Mouse (Mus musculus): ENCODE data around the gene Gm42906.

DNA sequence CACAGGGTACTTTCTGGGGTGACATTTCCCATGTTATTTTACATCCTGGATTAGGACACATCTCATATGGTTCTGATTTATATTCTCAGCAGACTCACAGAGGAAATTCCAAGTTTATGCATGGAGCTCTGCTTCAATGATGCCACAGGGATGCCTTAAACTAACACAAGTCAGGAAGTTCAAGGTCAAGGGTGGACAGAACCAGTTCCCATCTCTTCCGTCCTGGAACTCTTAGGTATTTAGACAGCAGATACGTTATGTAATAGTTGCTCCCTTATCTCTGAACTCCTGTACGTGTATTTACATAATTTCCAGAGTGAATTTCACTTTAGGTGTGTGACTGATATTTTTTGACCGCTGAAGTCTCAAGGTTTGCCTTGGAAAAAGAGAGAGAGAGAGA, 324.7 kb downstream of the Gm42906 start:
- TF ChIP-seq CTCF (IDR thresholded peaks at IDR 0.05; ENCODE audit: low read depth) (no peak), EP300 (IDR thresholded peaks at IDR 0.05; ENCODE audit: low read depth) (no peak)

Data from liver, postnatal 0 days (tissue).